Mouse (Mus musculus): Measurements from ENCODE around the gene Grik3. TPM values are rescaled to one million over a fixed set of nuclear protein-coding genes. Genes with fewer than 3 reads are reported as not detected.

The Grik3 gene
- polyA plus RNA-seq, 1 experiment, result not detected

DNA sequence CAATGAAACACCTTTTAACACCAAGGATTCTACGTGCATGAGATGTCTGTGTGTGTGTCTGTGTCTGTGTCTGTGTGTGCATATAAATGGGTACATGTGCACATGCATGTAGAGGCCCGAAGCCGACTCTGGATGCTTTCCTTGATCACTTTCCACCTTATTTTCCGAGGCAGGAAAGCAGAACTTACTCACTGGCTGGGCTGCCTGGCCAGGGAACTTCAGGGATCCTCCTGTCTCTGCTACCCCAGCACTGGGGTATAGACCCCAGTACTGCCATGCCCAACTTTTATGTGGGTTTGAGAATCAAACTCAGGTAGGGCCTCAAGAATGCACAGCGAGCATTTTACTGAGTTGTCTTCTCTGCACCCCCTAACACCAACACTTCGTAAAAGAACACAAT, 240.3 kb downstream of the Grik3 start:
- Histone ChIP-seq H3K4me2 (ENCODE audit: low read depth) (no peak overlapping the region), H3K36me3 (ENCODE audit: control insufficient read depth, insufficient read depth) (no peaks in the 10 kb centered on the region), H3K27me3 (ENCODE audit: control insufficient read depth, insufficient read depth, insufficient read length) (no peaks in the 10 kb centered on the region), H3K4me3 (no peak overlapping the region), H3ac (ENCODE audit: control insufficient read depth, insufficient read length) (no peak overlapping the region), H3K79me2 (ENCODE audit: control insufficient read depth, insufficient read depth) (no peaks in the 10 kb centered on the region)
- TF ChIP-seq POLR2A (IDR thresholded peaks at IDR 0.05; ENCODE audit: insufficient read length, low read depth) (no peak), POLR2AphosphoS2 (IDR thresholded peaks at IDR 0.05; ENCODE audit: insufficient read length, low read depth) (no peak), SRF (IDR thresholded peaks at IDR 0.05; ENCODE audit: control insufficient read depth, insufficient read length, low read depth) (no peak), CEBPB (IDR thresholded peaks at IDR 0.05; ENCODE audit: insufficient read depth, poor library complexity, severe bottlenecking) (no peak), MAX (IDR thresholded peaks at IDR 0.05; ENCODE audit: low read depth) (no peak), USF1 (IDR thresholded peaks at IDR 0.05; ENCODE audit: low read depth) (no peak), TCF12 (IDR thresholded peaks at IDR 0.05; ENCODE audit: insufficient read depth, poor library complexity, severe bottlenecking) (no peak), TCF3 (IDR thresholded peaks at IDR 0.05; ENCODE audit: insufficient read length, low read depth) (no peak), REST (IDR thresholded peaks at IDR 0.05; ENCODE audit: insufficient read depth, insufficient read length) (no peak), MYOD1 (IDR thresholded peaks at IDR 0.05; ENCODE audit: control insufficient read depth in 1 of 3, insufficient read length in 2 of 3, low read depth in 2 of 3) (no peak)

DNA sequence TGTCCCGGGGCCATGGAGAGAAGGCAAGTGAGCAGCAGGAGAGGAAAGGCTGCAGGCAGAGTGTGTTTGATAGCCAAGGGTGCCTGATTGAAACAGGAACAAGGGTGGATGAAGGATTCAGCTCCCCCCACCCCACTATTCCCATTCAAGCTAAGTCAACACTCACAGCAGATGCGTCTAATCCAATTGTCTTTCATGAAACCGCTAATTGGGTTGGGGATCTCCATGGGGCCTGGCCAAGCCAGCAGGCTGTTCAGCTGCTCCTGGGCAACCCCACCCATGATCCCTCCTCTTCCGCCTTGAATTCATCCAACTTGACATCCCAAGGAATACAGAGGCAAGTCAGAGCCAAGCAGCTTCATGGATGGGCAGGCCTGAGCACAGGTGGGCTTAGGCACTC, 246.3 kb downstream of the Grik3 start:
- H3K27me3 ChIP-seq (ENCODE audit: control insufficient read depth, insufficient read depth, insufficient read length), result no peaks in the 10 kb centered on the region
- H3K4me3 ChIP-seq, result no peak overlapping the region
- no peaks in the 10 kb centered on the region for H3K36me3 ChIP-seq (ENCODE audit: control insufficient read depth, insufficient read depth)
- no peak for TF ChIP-seq MAX (IDR thresholded peaks at IDR 0.05; ENCODE audit: low read depth)
- TF ChIP-seq TCF12 (IDR thresholded peaks at IDR 0.05; ENCODE audit: insufficient read depth, poor library complexity, severe bottlenecking), result no peak
- TF ChIP-seq TCF3 (IDR thresholded peaks at IDR 0.05; ENCODE audit: insufficient read length, low read depth), result no peak
- TF ChIP-seq CEBPB (IDR thresholded peaks at IDR 0.05; ENCODE audit: insufficient read depth, poor library complexity, severe bottlenecking), result no peak
- no peak for TF ChIP-seq REST (IDR thresholded peaks at IDR 0.05; ENCODE audit: insufficient read depth, insufficient read length)
- no peak for TF ChIP-seq MYOG (IDR thresholded peaks at IDR 0.05; ENCODE audit: control insufficient read depth in 1 of 3, insufficient read depth in 1 of 3, insufficient read length in 2 of 3, low read depth in 2 of 3)
- TF ChIP-seq POLR2AphosphoS2 (IDR thresholded peaks at IDR 0.05; ENCODE audit: insufficient read length, low read depth), result no peak
- TF ChIP-seq E2F4 (IDR thresholded peaks at IDR 0.05; ENCODE audit: insufficient read depth), result no peak
- TF ChIP-seq USF1 (IDR thresholded peaks at IDR 0.05; ENCODE audit: low read depth), result no peak
- no peak for TF ChIP-seq MYOD1 (IDR thresholded peaks at IDR 0.05; ENCODE audit: control insufficient read depth in 1 of 3, insufficient read length in 2 of 3, low read depth in 2 of 3)
- TF ChIP-seq SRF (IDR thresholded peaks at IDR 0.05; ENCODE audit: control insufficient read depth, insufficient read length, low read depth), result no peak
- no peak for TF ChIP-seq POLR2A (IDR thresholded peaks at IDR 0.05; ENCODE audit: insufficient read length, low read depth)
- no peak overlapping the region for H3K4me2 ChIP-seq (ENCODE audit: low read depth)
- no peaks in the 10 kb centered on the region for H3K79me2 ChIP-seq (ENCODE audit: control insufficient read depth, insufficient read depth)
- no peak overlapping the region for H3ac ChIP-seq (ENCODE audit: control insufficient read depth, insufficient read length)

DNA sequence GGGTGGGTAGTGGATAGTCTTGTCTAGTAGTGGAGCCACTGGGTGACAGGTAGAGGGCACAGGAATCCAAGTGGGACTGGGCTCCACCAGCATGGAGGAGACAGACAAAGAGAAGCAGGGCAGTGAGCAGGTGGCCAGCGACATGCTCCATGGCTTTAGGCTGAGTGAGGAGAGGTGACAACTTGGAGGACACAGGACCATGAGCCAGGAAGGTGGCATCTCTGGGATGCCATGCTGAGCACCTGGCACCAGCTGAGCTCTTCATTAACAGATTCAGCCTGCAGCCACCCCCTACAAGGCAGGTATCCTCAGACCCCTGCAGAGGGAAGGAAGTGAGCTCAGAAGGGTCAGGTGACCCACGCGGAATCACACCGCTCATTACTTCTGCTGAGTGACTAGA, 248.3 kb downstream of the Grik3 start:
- Histone ChIP-seq H3K79me2 (ENCODE audit: control insufficient read depth, insufficient read depth) (no peaks in the 10 kb centered on the region), H3K36me3 (ENCODE audit: control insufficient read depth, insufficient read depth) (no peaks in the 10 kb centered on the region), H3ac (ENCODE audit: control insufficient read depth, insufficient read length) (no peak overlapping the region), H3K4me2 (ENCODE audit: low read depth) (no peak overlapping the region), H3K27me3 (ENCODE audit: control insufficient read depth, insufficient read depth, insufficient read length) (no peaks in the 10 kb centered on the region), H3K4me3 (no peak overlapping the region)
- TF ChIP-seq CEBPB (IDR thresholded peaks at IDR 0.05; ENCODE audit: insufficient read depth, poor library complexity, severe bottlenecking) (no peak), REST (IDR thresholded peaks at IDR 0.05; ENCODE audit: insufficient read depth, insufficient read length) (no peak), SRF (IDR thresholded peaks at IDR 0.05; ENCODE audit: control insufficient read depth, insufficient read length, low read depth) (no peak), TCF3 (IDR thresholded peaks at IDR 0.05; ENCODE audit: insufficient read length, low read depth) (no peak), POLR2AphosphoS2 (IDR thresholded peaks at IDR 0.05; ENCODE audit: insufficient read length, low read depth) (no peak), MYOG (IDR thresholded peaks at IDR 0.05; ENCODE audit: control insufficient read depth in 1 of 3, insufficient read depth in 1 of 3, insufficient read length in 2 of 3, low read depth in 2 of 3) (no peak), USF1 (IDR thresholded peaks at IDR 0.05; ENCODE audit: low read depth) (no peak), TCF12 (IDR thresholded peaks at IDR 0.05; ENCODE audit: insufficient read depth, poor library complexity, severe bottlenecking) (no peak), MYOD1 (IDR thresholded peaks at IDR 0.05; ENCODE audit: control insufficient read depth in 1 of 3, insufficient read length in 2 of 3, low read depth in 2 of 3) (no peak), E2F4 (IDR thresholded peaks at IDR 0.05; ENCODE audit: insufficient read depth) (no peak)

DNA sequence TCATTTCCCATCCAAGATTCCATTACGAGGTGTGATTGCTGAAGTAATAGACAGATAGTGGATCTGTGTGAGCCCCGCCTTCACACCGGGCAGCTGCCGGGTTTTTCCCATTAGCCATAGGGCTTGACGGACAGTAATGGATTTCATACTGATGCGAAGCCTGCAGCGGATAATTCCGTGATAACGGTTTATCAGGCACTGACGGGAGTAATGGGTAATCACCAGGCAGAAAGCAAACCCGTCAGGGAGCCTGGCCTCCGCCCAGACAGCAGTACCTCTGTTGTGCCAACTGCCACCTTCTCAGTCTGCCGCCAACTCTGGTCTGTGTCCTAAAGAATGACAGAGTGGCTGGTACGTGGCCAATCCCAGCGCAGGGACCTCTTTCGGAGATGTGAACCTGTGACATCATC, 251.7 kb downstream of the Grik3 start:
- Histone ChIP-seq H3K79me2 (ENCODE audit: control insufficient read depth, insufficient read depth) (no peaks in the 10 kb centered on the region), H3K4me3 (no peak overlapping the region), H3K36me3 (ENCODE audit: control insufficient read depth, insufficient read depth) (no peaks in the 10 kb centered on the region), H3K4me2 (ENCODE audit: low read depth) (no peak overlapping the region), H3K27me3 (ENCODE audit: control insufficient read depth, insufficient read depth, insufficient read length) (no peaks in the 10 kb centered on the region), H3ac (ENCODE audit: control insufficient read depth, insufficient read length) (no peak overlapping the region)
- TF ChIP-seq TCF3 (IDR thresholded peaks at IDR 0.05; ENCODE audit: insufficient read length, low read depth) (no peak), E2F4 (IDR thresholded peaks at IDR 0.05; ENCODE audit: insufficient read depth) (no peak), MYOD1 (IDR thresholded peaks at IDR 0.05; ENCODE audit: control insufficient read depth in 1 of 3, insufficient read length in 2 of 3, low read depth in 2 of 3) (no peak), MAX (IDR thresholded peaks at IDR 0.05; ENCODE audit: low read depth) (no peak), SRF (IDR thresholded peaks at IDR 0.05; ENCODE audit: control insufficient read depth, insufficient read length, low read depth) (no peak), REST (IDR thresholded peaks at IDR 0.05; ENCODE audit: insufficient read depth, insufficient read length) (no peak), USF1 (IDR thresholded peaks at IDR 0.05; ENCODE audit: low read depth) (no peak), TCF12 (IDR thresholded peaks at IDR 0.05; ENCODE audit: insufficient read depth, poor library complexity, severe bottlenecking) (no peak), CEBPB (IDR thresholded peaks at IDR 0.05; ENCODE audit: insufficient read depth, poor library complexity, severe bottlenecking) (no peak), MYOG (IDR thresholded peaks at IDR 0.05; ENCODE audit: control insufficient read depth in 1 of 3, insufficient read depth in 1 of 3, insufficient read length in 2 of 3, low read depth in 2 of 3) (no peak), POLR2A (IDR thresholded peaks at IDR 0.05; ENCODE audit: insufficient read length, low read depth) (no peak), POLR2AphosphoS2 (IDR thresholded peaks at IDR 0.05; ENCODE audit: insufficient read length, low read depth) (no peak)
